Mouse (Mus musculus) adrenal gland, postnatal 36 days (tissue): ENCODE data around the gene Dph3. TPM values are rescaled to one million over a fixed set of nuclear protein-coding genes. Genes with fewer than 3 reads are reported as not detected.

ENCODE experiments used
- DNase-seq, 2 experiments: peaks; one replicate each; pipeline ENCODE4 v3.0.0; 2021; ENCODE audit warnings: mixed read lengths in 1 of 2
- total RNA-seq, 2 experiments: library from RNA; stranded (reverse); gene quantifications; 2 replicates each; pipeline ENCODE4 v1.2.3; 2021

Dph3 gene
- total RNA-seq, 2 experiments from 2014 or later: 61.1 to 72.5 TPM

- peak in 1 of 2 experiments; percentile 13 for DNase-seq
Measured at GRCm38 (mm10) chr14:32086226-32086625, 697 bp upstream of the Dph3 start.

GRCm38 (mm10) chr14:32084761-32085485 lies 606 bp downstream of the Dph3 start, which contains the start of gene Oxnad1:
TSS of gene Oxnad1 (plus strand) at chr14:32085374.
- DNase-seq: peak; percentile 91 to 92

- DNase-seq: no peak
Measured at GRCm38 (mm10) chr14:32083466-32083865, 2.1 kb downstream of the Dph3 start.

GRCm38 (mm10) chr14:32082891-32083290 lies 2.6 kb downstream of the Dph3 start:
- DNase-seq: no peak

- DNase-seq: no peak
Measured at GRCm38 (mm10) chr14:32081026-32081425, 4.5 kb downstream of the Dph3 start.

- peak; percentile 66 to 79 for DNase-seq
Measured at GRCm38 (mm10) chr14:32076896-32077575, 8.5 kb downstream of the Dph3 start.

- no peak for DNase-seq
Measured at GRCm38 (mm10) chr14:32073901-32074300, 11.6 kb downstream of the Dph3 start.

GRCm38 (mm10) chr14:32073211-32073685 lies 12.3 kb downstream of the Dph3 start:
- peak; percentile 56 to 69 for DNase-seq

GRCm38 (mm10) chr14:32072807-32073206 lies 12.7 kb downstream of the Dph3 start:
- no peak for DNase-seq

- DNase-seq: no peak
Measured at GRCm38 (mm10) chr14:32061398-32061797, 24.1 kb downstream of the Dph3 start.

- no peak for DNase-seq
Measured at GRCm38 (mm10) chr14:32057664-32058063, 27.9 kb downstream of the Dph3 start.

- peak; percentile 33 to 42 for DNase-seq
Measured at GRCm38 (mm10) chr14:32056675-32057074, 28.9 kb downstream of the Dph3 start.

GRCm38 (mm10) chr14:32055781-32056180 lies 29.7 kb downstream of the Dph3 start:
- no peak for DNase-seq

GRCm38 (mm10) chr14:32054788-32055187 lies 30.7 kb downstream of the Dph3 start:
- DNase-seq: no peak

- no peak for DNase-seq
Measured at GRCm38 (mm10) chr14:32053895-32054294, 31.6 kb downstream of the Dph3 start.

GRCm38 (mm10) chr14:32050171-32050570 lies 35.4 kb downstream of the Dph3 start:
- peak; percentile 29 to 42 for DNase-seq

GRCm38 (mm10) chr14:32046357-32046756 lies 39.2 kb downstream of the Dph3 start:
- DNase-seq: no peak

GRCm38 (mm10) chr14:32042108-32042507 lies 43.4 kb downstream of the Dph3 start:
- DNase-seq: no peak

GRCm38 (mm10) chr14:32037661-32038252 lies 47.8 kb downstream of the Dph3 start:
- peak in 1 of 2 experiments; percentile 49 for DNase-seq

- peak; percentile 82 to 83 for DNase-seq
Measured at GRCm38 (mm10) chr14:32036482-32036881, 49.0 kb downstream of the Dph3 start.

- DNase-seq: peak; percentile 63 to 79
Measured at GRCm38 (mm10) chr14:32032522-32032921, 53.0 kb downstream of the Dph3 start.
